Mouse (Mus musculus) c-Kit-negative CD71-positive TER-119-positive erythroid progenitor cells, embryonic 14.5 days (primary cell): Measurements from ENCODE around the gene Dhx37.
A peak's percentile ranks its signal among the peaks of the same experiment; 100 is the strongest.
"Not testable (repeated sequence)": the region's sequence is repeated elsewhere in the genome, so short reads cannot be mapped to it uniquely, and the experiment has no call there.

ENCODE experiments used
- DNase-seq: peaks from one replicate; pipeline ENCODE4 v3.0.0-alpha.2; 2013; ENCODE audit warnings: low read depth, low spot score

Gene Dhx37

DNA sequence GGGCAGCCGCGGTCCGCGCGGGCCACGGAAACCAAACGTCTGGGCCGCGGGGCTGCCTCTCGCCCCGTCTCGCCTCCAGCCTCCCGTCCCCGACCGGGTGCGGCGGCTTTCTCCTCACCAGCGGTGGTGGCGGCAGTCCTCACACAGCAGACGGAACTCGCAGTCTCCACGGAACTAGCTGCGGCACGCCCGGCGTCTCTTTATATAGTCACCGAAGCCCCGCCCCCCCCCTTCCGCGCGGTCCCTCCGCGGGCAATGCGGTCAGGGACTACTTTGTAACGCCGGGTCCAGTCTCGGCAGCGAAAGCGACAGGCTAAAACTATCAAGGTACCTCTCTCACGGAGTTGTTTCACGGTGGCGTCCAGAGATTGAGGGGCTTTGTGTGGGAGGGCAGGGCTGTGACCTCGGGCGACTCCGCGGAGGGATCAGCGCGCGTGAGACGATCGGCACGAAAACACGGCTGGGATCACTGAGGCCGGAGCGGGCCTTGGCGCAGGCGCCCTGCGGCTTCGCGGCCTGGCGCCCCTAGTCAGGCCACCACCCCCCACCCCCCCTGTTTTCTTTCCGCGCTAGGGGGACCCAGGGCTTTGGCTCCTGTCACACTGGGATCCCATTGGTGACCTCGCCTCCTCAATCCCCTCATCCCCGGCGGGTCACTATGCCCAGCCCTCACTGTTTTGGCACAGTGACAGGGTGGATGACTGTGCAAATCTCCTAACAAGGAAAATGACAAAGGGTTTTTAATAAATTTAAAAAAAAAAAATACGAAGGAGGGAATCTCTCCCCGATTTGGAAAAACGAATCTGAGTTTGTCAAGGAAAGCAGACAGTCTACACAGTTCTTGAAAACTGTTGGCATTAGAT lies 44.1 kb downstream of the Dhx37 start, which contains the start of gene Ubc:
Gene Ubc, minus strand, starts transcription at position 624 of the 863 bp plus-strand sequence.
- peak; percentile 93 for DNase-seq

DNA sequence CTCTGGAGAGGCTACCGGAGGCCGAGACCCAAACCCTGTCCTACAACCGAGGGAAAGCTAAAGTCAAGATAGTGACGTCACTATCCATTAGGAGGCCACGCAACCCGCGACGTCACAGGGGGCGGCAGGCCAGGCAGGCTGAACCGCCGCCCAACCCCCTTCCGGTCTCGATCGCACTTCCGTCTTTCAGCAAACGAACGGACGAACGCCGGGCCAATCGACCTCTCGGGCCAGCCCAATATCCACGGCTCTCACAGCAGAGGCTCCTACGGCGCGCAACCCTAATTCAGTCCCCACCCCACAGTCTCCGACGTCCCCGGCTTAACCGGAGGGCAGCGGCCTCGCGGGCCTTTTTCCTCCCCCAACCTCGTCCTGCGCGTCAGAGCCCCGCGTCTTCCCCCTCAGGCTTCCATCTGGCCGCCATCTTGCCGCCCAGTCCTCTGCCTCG lies 44.8 kb downstream of the Dhx37 start, which contains the start of gene Gm10382:
Gene Gm10382, plus strand, starts transcription at position 192 of the 448 bp plus-strand sequence.
- DNase-seq, result peak; percentile 62

DNA sequence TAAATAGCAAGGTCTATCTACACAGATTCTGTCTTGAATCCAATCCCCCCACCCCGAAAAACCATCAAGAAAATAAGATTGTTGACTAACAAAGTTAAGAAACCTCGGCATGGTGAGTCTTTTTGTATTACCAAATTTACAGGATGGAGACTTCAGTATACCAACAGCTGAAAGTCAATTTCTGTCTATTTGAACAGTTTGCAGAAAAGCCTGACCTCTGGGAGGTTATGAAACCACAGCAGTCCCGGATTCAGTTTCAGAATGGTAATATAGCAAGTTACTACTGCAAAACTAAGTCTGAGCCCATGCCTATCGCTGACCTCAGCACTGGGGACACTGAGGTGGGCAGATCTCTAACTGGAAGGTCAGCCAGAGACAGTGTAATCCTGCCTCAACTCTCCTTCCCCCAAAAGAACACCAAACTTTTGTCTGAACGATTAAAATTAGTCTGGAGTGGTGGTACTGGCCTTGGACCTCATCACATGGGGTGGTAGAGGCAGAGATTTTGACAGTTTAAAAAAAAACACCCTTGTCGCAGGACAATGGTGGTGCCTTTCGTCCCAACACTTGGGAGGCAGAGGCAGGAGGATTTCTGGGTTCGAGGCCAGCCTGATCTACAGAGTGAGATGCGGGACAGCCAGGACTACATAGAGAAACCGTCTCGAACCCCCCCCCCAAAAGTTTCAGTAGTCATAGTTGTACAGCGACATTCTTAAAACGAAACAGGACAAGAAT lies 45.4 kb downstream of the Dhx37 start:
- no peak for DNase-seq

DNA sequence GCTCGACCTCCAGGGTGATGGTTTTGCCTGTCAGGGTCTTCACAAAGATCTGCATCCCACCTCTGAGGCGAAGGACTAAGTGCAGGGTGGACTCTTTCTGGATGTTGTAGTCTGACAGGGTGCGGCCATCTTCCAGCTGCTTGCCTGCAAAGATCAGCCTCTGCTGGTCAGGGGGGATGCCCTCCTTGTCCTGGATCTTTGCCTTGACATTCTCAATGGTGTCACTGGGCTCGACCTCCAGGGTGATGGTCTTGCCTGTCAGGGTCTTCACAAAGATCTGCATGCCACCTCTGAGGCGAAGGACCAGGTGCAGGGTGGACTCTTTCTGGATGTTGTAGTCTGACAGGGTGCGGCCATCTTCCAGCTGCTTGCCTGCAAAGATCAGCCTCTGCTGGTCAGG lies 46.6 kb downstream of the Dhx37 start:
- not testable (repeated sequence) for DNase-seq

DNA sequence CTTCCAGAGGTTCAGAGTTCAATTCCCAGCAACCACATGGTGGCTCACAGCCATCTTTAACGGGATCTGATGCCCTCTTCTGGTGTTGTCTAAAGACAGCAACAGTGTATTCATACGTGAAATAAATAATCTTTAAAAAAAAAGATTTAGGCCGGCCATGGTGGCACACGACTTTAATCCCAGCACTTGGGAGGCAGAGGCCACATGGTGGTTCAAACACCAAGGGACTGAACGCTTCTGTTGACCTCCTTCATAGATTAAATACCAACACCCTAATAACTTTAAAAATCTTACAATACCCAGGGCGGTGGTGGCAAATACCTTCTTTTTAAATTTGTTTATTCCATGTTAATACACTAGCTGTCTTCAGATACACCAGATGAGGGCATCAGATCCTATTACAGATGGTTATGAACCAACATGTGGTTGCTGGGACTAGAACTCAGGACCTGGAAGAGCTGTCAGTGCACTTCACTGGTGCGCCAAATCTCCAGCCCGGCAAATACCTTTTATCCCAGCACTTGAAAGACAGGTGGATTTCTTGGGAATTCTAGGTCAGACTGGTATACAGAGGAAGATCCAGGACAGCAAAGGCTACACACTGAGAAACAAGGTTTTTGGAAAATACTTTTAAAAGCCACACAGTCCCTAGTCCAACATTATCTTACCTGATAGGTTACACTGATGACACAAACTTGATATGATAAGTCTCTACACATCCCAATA lies 48.5 kb downstream of the Dhx37 start:
- no peak for DNase-seq

DNA sequence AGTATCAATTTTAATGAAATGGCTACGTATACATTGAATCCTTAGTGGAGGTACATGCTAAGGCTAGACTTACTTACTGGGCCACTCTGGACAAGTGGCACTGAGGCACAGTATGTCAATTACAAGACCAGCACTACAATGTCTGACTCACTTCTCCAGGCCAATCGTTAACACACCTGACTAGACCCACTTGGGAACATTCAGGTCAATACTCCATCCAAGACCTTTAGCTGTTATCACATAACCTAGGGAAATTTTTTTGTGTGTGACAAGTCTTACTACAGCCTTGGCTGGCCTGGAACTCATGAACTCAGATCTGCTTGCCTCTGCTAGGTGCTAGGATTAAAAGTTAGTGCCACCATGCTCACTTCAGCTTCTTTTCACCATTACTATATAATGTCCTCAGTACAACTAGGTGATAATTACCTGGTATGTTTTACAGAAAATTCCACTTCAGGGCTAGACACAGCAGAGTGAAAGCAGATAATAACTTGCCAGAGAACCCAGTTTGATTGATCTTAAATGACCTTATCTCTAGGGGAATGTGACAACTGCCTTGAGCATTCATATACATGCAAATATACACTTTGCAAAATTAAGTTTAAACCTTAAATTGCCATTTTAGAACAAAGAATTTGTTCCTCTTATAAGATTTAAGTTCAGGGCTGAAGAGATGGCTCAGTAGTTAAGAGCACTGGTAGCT lies 49.3 kb downstream of the Dhx37 start:
- no peak for DNase-seq

DNA sequence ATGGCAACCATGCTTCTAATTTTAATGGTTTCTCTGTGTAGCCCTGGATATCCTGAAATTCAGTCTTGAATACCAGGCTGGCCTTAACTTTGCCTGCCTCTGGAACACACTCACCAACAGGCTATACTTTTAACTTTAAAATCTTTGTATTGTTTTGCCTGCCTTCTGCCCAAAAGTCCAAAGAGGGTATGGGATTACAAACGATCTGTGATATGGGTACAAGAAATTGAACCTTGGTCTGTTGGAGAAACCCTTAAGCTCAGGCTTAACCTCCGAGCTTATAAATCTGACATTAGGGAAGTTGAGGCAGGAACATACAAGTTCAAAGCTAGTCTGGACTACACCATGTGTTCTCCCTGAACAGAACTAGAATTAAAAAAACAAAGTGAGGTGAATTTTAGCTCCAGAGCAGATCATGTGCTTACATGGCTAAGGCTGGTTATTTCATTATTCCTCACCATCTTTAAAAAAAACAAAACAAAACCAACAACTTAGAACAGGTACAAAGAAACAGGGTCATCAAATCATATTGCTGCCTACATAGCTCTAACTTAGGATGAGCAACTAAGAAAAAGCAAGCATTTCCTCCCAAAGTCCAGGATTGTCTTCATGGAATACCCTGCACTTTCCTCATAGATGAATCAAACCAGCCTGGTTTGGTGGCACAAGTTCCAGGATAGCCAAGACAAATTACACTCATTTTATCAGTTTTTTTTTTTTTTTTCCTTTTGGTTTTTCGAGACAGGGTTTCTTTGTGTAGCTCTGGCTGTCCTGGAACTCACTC lies 50.1 kb downstream of the Dhx37 start:
- no peak for DNase-seq

DNA sequence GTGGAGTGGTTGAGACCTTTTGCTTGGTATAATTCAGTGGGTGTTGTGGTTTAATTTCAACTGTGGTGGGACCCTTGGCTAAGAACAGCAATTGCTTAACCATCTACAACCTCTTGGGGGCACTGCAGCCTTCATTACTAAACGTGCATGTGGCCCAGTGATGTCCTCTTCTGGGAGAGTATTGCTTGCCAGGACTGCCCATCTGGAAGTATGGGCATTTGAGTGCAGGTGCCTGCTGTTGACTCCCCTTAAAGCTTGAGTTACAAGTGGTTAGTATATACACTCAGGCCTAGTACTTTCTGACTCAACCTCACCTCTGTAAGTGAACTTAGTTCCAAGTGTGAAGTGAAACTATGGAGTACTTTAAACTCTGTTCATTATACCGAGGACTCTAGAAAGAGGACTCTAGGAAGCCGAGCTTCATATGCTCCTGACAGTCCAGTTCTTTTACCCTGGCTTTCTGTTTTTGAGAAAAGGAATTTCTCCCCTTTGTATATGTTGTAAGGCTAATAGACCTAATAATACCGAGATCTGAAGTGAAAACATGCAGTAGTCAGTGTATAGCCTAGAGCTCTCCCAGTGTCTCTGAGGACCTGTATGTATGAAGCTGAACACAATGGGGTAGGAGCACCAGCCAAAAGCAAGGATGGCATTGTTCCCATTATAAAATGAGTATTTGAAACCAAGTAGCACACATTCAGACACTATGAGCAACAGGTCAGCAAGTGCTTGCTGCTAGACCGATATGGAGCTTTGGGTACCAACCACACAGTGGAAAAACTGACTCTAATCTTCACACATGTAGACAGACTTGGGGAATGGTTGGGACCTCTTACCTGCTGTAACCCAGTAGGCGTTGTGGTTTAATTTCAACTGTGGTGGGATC lies 51.0 kb downstream of the Dhx37 start:
- DNase-seq, result no peak

DNA sequence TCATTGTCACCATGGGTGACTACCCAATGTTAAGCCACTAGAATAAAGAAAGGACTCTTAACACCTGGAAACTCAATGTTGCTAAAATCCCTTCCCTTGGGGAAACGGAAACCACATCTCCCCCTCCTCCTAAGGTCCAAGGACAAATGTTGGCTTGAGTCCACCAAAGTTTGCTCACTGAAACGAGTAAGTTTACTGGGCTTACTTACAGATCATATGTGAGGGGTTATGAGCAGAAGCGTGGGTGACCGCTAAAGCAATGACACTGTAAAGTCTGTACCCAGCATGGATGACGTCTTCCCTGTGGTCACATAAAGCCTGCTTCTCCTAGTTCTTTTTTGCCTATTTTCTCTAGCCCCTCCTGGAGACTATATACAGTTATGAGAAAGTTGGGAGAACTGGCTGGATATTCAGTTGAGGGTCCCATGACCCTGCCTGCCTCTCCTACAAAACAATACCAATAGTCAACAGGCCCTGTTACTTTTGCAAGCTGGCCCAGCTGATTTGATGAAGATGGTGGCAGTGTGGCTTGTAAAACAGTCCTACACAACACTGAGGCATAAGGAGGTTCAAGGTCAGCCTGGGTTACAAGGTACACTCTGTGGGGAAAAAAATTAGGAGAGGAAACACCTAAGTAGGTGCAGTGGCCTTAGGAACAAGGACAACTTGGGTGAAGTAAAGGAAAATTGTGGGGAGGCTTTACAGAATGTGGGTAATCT lies 51.8 kb downstream of the Dhx37 start:
- no peak for DNase-seq

DNA sequence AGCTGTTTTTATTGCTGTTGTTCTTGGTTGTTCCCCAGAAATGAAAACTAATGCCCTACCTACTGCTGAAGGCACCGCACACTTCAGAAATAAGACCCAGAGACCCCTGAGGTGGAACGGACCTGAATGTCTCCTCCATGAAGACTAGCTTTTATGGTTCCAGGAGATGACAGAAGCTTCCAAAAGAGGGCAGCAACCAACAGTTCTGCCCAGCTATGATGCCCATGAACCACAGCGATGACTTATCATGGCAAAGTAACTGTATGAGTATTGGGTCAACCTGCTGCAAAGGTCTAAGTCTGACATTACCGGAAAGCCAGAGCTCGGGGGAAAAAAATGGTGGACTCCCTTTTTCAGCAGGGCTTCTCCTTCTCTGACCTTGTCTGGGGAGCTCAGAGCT lies 55.0 kb downstream of the Dhx37 start:
- DNase-seq, result no peak

DNA sequence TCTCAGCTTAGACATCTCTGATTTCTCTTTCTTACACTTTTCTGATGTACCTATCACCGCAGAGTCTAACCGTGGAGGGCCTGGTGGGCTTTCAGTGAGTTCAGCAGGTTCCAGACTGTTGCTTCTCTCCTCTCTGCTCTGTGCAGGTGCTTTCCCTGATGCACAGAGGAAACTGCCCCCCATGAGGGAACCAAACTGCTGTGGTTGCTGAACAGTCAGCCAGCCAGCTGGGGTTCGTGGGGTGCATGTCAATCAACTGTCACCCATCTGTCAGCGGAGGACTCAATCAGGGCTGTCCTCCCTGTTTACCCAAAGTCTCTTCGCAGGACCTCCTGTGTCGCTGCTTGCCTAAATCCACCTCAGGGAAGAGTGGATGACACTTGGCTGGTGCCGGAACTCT lies 56.7 kb downstream of the Dhx37 start:
- DNase-seq, result no peak

DNA sequence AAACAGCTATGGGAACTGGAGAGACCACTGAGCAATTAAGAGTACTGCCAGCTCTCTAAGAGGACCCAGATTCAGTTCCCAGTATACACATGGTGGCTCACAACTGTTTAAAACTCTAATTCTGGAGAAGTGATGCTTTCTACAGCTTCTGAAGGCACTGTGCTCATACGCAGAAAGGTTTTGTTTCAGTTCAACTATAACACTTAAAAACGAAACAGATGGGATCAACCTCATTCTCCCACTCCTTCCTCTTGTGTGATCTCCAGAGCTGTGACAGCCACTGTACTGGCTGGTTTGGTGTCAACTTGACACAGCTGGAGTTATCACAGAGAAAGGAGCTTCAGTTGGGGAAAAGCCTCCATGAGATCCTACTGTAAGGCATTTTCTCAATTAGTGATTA lies 58.0 kb downstream of the Dhx37 start:
- DNase-seq, result no peak

DNA sequence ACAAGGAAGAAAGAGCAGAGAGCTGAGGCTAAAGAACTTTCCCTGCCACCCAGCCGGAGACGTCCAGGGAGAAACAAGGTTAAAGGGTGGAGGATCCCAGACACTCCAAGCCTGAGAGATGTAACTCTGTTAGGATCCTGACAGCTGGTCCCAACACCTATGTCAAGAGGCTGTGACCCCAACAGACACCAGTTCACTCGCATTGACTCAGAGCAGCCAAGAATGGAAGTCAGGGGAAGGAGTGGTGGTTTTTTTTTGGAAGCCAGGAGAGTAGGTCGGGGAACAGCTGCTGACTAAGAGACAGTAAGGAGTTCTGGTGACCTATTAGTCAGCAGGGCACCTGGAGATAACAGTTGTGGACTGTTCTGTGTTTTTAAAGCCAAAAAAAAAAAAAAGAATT lies 61.9 kb downstream of the Dhx37 start:
- DNase-seq, result no peak

DNA sequence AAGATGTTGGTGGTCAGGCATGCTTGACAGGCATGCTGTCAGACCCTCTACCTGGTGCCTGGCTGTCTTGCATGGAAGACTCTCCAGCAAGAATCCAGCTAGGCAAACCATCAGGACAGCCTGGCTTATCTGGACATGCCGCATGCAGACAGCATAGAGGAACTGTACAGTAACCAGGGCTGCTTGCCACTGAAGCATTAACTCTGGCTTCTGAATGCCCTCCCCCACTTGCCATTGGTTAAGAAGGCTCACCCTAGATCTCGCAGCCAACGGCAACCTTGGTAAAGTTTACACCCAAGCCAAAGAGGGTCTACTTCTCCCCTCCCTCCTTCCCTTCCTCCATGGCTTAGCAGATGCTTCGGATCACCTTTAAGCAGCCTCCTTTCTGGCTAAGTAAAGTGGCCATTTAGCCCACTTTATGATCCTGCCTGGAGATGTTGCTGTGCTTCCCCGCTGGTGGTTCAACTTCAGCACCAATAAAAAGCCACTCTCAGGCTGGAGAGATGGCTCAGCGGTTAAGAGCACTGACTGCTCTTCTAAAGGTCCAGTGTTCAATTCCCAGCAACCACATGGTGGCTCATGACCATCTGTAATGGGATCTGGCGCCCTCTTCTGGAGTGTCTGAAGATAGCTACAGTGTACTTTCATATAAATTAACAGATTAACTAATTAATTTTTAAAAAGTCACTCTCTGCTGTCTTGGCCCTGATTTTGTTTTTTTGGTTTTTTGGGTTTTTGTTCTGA lies 62.8 kb downstream of the Dhx37 start:
- DNase-seq, result no peak

DNA sequence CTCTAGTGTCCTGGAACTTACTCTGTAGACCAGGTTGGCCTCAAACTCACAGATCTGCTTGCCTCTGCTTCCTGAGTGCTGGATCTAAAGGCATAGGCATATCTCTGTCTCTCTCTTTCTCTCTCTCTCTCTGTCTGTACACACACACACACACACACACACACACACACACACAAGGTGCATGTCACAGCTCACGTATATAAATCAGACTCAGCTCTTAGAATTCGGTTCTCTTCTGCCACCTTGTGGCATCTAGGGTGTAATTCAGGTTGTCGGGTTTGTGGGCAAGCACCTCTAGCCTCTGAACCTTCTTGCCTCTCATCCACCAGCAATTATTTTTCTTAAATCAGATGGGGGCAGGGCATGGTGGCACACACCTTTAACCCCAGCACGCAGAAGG lies 65.4 kb downstream of the Dhx37 start:
- DNase-seq, result no peak

DNA sequence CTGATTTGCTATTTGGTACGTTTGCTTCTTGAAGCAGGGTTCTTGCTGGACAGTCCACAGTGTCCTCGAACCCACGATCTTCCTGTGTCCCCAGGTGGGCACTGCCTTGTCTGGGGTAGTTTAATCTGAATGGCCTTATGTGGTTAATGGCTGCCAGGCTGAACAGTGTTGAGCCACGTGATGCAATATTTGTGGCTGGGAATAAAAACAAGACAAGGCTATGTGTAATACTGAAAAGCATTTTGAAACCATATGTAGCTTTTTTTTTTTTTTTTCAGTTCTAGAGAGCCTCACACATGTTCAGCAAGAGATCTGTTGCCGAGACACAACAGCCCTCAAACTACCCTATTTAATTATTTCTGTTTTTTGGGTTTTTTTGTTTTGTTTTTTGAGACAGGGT lies 65.8 kb downstream of the Dhx37 start:
- no peak for DNase-seq

DNA sequence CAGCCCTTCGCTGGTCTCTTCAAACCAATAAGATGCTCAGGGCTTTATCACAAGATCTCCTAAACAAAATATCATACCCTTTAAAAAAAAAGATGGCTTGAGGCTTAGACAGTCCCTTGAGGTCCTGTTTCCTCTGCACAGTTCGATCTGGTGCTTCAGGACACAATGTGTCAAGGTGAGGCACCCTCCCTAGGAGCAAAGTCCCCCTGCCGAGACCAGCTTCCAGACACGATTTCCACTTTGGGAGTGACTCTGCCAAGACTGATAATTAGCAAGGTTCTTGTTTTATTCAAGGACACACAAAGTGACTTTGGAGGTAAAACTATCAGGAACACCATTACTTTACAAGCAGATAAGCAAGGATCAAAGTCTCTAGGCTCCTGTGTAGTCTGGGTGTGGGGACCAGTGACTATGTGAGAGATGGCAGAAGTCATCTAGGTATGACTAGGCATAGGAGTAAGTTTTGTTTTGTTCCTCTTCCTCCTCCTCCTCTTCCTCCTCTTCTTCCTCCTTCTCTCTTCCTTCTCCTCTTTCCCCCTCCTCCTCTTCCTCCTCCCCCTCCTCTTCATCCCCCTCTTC lies 69.0 kb downstream of the Dhx37 start:
- DNase-seq, result no peak

DNA sequence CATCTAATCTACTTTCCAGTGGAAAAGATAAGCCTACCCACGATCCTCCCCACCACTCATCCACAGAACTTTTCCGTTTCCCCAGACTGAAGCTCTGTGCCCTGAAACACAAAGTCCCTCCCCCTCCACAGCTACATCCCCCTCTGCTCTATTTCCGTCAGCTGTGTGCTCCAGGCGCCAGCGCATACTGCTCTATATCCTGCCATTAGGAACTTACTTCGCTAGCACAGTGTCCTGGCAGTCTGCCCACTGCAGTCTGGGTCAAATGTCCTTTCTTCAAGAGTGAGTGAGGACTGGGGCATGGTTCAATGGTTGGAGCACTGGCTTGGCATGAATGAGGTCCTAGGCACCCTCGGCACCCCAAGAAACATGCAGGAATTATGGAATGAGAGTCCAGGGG lies 70.0 kb downstream of the Dhx37 start:
- DNase-seq, result no peak
